Mouse (Mus musculus): ENCODE data around the gene Emilin2. TPM values are rescaled to one million over a fixed set of nuclear protein-coding genes. Genes with fewer than 3 reads are reported as not detected.
"Not testable (repeated sequence)": the region's sequence is repeated elsewhere in the genome, so short reads cannot be mapped to it uniquely, and the experiment has no call there.

The Emilin2 gene
- 1.5 and 2.5 TPM in 2 replicates for polyA plus RNA-seq (2015; fragmentation: Nextera tagmentation; extraction: Ambion mirVana)

DNA sequence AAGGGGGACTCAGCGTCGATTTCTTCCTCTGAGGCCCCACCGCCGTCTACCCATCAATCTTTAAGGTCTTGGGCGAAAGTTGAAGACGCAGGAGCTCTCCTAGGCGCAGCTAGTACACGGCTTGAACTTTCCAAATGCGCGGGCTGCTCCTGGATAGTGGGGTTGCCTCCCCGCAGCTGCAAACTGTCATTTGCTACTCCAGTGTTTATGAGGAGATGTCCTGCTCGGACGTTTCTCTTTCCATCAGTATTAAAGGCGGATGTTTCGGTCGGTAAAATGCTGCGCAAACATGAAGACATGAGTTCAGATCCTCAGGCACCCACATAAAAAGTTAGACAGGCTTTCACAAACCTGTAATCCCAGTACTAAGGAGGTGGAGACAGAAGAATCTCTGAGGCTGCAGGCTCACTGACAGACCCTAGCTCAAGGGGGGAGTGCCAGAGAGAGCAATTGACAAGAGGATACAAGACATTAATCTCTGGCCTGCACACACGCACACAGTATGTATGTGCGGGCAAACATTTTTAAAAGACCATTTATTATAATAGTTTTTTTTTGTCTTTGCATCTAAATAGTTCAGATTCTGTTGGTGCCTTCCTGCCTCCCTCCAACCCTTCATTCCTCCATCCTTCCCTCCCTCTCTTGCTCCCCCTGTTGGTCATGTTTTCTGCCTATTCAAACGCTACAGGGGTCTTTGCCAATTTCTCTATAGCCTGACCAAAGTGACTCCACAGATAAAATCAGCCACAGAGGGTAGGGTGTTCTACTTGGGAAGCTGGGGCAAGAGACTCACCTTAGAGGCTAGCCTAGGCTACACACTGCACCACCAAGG, at the start of gene Emilin2:
Emilin2 (minus strand) TSS at position 639 of the 832 bp plus-strand sequence.
- Histone ChIP-seq H3K9me3 (replicated peaks) (no peaks in the 10 kb centered on the region), H3K27ac (no peak within 1 kb of the TSS), H3K9ac (peak within 1 kb of the TSS; percentile 69), H3K4me3 (peak within 1 kb of the TSS; percentile 71), H3K36me3 (ENCODE audit: poor library complexity, severe bottlenecking) (no peaks in the 10 kb centered on the region), H3K4me2 (peak within 1 kb of the TSS; percentile 100), H3K27me3 (peaks cover 37% of the 10 kb centered on the region), H3K4me1 (peaks cover 26% of the 10 kb centered on the region)
- 8% methylated on average over 20 of the region's 20 CpGs for WGBS
- ATAC-seq: no peak

DNA sequence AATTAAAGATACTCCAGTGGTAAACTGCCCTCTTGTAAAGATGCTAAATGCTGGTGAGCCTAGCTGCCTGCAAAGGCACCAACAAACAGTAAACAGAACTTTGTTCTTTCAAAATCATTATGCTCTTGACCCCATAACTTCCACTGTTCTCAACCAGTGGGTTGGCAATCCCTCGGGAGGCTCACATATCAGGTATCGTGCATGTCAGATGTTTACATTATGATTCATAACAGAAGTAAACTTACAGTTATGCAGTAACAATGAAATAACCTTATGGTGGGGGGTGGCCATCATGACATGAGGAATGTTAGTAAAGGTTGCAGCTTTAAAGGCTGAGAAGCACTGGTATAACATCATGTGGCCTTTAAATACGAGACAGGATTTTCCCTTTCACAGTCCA, 43.7 kb upstream of the Emilin2 start:
- WGBS: 89% methylated on average over 3 of the region's 3 CpGs

DNA sequence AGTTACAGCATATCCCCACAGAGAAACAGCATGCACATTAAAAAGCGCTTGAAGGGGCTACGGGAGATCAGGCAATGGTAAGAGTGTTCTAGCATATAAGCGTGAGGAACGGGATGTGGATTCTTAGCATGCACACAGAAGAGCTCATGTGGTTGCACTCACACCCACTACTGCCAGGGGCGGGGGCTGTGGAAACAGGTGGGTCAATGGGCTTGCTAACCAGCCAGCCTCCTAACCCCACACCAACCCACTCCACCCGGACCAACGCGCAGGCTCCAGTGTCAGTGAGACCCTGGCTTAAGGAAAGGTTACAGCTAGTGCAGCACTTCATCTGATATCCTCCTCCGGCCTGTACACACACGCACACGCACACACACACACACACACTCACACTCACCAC, 42.4 kb upstream of the Emilin2 start:
- H3K36me3 ChIP-seq (ENCODE audit: poor library complexity, severe bottlenecking): peaks cover 70% of the 10 kb centered on the region
- no peaks in the 10 kb centered on the region for H3K27me3 ChIP-seq
- H3K9me3 ChIP-seq (replicated peaks): no peaks in the 10 kb centered on the region
- ATAC-seq: no peak
- 95% methylated on average over 11 of the region's 11 CpGs for WGBS
- H3K27ac ChIP-seq: no peak overlapping the region
- no peak overlapping the region for H3K9ac ChIP-seq
- H3K4me1 ChIP-seq: no peaks in the 10 kb centered on the region
- H3K4me2 ChIP-seq: no peak overlapping the region
- H3K4me3 ChIP-seq: no peak overlapping the region

More for the DNA sequence above, 43.7 kb upstream of the Emilin2 start:
- Histone ChIP-seq H3K4me3 (no peak overlapping the region), H3K9ac (no peak overlapping the region), H3K36me3 (ENCODE audit: poor library complexity, severe bottlenecking) (peaks cover 72% of the 10 kb centered on the region), H3K9me3 (replicated peaks) (no peaks in the 10 kb centered on the region), H3K4me2 (no peak overlapping the region), H3K4me1 (no peaks in the 10 kb centered on the region), H3K27ac (no peak overlapping the region), H3K27me3 (no peaks in the 10 kb centered on the region)
- ATAC-seq: no peak

DNA sequence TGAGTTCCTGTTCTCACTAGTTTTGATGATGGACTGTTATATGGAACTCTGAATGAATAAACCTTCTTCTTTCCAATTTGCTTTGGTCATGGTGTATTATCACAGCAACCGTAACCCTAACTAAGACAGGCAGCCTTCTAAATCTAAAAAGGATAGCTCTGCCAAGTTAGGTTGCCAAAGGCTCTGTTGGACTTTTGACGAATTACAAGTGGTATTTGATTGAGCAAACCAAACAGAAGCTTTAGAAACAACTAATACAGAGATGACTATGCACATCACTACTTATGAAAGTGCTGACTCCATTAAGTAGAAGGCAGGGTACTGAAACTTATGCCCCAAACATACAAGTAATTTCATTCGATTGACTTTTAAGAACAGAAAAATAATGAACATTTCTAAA, 36.4 kb upstream of the Emilin2 start:
- H3K4me1 ChIP-seq: no peaks in the 10 kb centered on the region
- H3K36me3 ChIP-seq (ENCODE audit: poor library complexity, severe bottlenecking): peaks cover 84% of the 10 kb centered on the region
- no peak for ATAC-seq
- H3K27me3 ChIP-seq: no peaks in the 10 kb centered on the region
- H3K27ac ChIP-seq: no peak overlapping the region
- no peak overlapping the region for H3K9ac ChIP-seq
- no peaks in the 10 kb centered on the region for H3K9me3 ChIP-seq (replicated peaks)
- 96% methylated on average over 3 of the region's 3 CpGs for WGBS
- no peak overlapping the region for H3K4me2 ChIP-seq
- no peak overlapping the region for H3K4me3 ChIP-seq

DNA sequence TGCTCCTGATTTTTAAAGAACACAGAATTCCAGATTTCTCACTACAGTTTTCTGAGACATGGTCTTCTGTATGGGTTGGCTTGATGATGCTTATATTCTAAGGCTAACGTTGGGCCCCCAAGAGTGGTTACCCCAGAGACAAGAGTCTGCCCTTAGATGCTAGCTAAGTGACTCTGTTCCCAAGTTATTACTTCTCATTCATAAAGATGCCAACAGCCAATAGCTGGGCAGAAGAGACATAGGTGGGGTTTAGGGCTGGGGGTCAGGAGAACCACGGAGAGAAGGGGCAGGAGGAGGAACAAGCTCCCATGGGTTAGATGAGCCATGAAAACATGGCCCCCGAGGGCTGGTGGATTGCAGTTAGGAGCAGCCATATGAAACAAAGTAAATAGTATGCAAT, 30.2 kb upstream of the Emilin2 start:
- Histone ChIP-seq H3K27me3 (no peaks in the 10 kb centered on the region), H3K4me2 (no peak overlapping the region), H3K36me3 (ENCODE audit: poor library complexity, severe bottlenecking) (peaks cover 49% of the 10 kb centered on the region), H3K9me3 (replicated peaks) (no peaks in the 10 kb centered on the region), H3K27ac (no peak overlapping the region), H3K9ac (no peak overlapping the region), H3K4me3 (no peak overlapping the region), H3K4me1 (no peaks in the 10 kb centered on the region)
- 93% methylated on average over 3 of the region's 3 CpGs for WGBS
- ATAC-seq: no peak

DNA sequence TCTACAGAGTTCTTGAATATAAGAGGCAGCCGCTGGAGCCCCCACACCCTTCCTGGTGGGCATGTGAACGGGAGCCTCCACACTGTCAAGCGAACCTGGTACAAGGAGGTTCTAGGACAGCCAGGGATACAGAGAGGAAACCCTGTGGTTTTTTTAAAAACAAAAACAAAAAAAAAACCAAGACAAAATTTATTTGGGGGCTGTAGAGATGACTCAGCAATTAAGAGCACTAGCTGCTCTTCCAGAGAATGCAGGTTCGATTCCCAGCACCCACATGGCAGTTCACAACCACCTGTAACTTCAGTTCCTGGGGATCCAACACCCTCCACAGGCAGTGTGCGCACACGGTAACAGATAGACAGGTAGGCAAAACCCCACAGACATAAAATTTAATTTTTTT, 26.8 kb upstream of the Emilin2 start:
- Histone ChIP-seq H3K9me3 (replicated peaks) (no peaks in the 10 kb centered on the region), H3K9ac (no peak overlapping the region), H3K4me1 (no peaks in the 10 kb centered on the region), H3K4me3 (no peak overlapping the region), H3K27ac (no peak overlapping the region), H3K27me3 (no peaks in the 10 kb centered on the region), H3K36me3 (ENCODE audit: poor library complexity, severe bottlenecking) (peaks cover 23% of the 10 kb centered on the region), H3K4me2 (no peak overlapping the region)
- no peak for ATAC-seq
- 97% methylated on average over 6 of the region's 6 CpGs for WGBS

DNA sequence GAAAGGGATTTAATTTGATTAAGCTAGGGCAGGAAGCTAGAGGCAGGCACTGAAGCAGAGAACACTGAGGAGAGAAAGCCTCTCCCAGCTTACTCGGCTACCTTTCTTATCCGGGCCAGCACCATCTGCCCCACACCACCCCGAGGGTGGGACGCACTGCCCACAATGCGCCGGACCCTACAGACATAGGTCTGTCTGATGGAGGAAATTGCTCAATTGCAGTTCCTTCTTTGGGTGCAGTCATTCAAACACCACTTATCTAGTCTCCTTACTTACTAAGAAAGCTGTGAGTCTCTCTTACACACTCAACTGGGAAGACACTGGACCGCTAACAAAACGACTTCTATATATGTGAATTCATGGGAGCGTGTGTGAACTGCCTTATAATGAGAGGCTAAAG, 25.8 kb upstream of the Emilin2 start:
- Histone ChIP-seq H3K4me2 (no peak overlapping the region), H3K9ac (no peak overlapping the region), H3K27ac (no peak overlapping the region), H3K4me3 (no peak overlapping the region), H3K4me1 (no peaks in the 10 kb centered on the region), H3K9me3 (replicated peaks) (no peaks in the 10 kb centered on the region), H3K36me3 (ENCODE audit: poor library complexity, severe bottlenecking) (peaks cover 15% of the 10 kb centered on the region), H3K27me3 (no peaks in the 10 kb centered on the region)
- WGBS: 91% methylated on average over 9 of the region's 9 CpGs
- no peak for ATAC-seq

DNA sequence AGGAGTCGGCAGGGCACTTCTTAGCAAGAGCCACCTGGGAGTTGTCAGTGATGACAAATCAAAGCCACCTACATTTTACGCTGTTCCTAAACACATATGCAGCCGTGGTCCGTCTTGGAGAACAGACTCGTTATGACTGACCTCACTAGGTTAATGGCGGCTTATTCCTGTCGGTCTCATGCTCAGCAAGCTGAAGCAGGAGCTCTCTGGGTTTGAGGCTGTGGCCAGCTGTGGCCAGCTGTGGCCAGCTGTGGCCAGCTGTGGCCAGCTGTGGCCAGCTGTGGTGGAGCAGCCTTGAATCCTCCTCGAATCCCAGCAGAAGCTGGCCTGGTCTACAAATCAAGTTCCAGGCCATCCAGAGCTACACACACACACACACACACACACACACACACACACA, 24.6 kb upstream of the Emilin2 start:
- Histone ChIP-seq H3K9ac (no peak overlapping the region), H3K4me2 (no peak overlapping the region), H3K36me3 (ENCODE audit: poor library complexity, severe bottlenecking) (peaks cover 5% of the 10 kb centered on the region; the same call in 1 of the 2 replicates), H3K4me1 (no peaks in the 10 kb centered on the region), H3K4me3 (no peak overlapping the region), H3K27ac (no peak overlapping the region), H3K27me3 (no peaks in the 10 kb centered on the region), H3K9me3 (replicated peaks) (no peaks in the 10 kb centered on the region)
- ATAC-seq: no peak
- WGBS: 83% methylated on average over 8 of the region's 8 CpGs

DNA sequence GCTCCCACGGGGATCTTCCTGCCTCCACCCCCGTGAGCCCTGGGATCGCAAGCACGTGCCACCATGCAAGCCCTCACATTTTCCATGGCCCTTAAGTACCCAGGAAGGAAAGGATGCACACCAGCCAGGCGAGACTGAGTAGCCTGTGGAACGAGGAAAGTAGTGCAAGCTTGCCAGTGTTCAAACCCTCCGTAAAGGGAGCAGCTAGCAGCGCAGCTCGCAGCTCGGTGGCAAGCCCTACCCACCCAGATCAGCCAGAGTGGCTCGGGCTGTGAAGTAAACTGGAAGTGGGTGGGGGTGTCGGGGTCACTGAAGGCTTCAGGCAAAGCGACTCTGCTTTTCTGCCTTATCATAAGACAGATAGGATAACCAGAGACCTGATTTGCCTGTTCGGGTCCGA, 20.5 kb upstream of the Emilin2 start:
- H3K36me3 ChIP-seq (ENCODE audit: poor library complexity, severe bottlenecking): no peaks in the 10 kb centered on the region
- ATAC-seq: no peak
- WGBS: 79% methylated on average over 15 of the region's 15 CpGs
- H3K27me3 ChIP-seq: no peaks in the 10 kb centered on the region
- no peak overlapping the region for H3K27ac ChIP-seq
- H3K9ac ChIP-seq: no peak overlapping the region
- no peak overlapping the region for H3K4me2 ChIP-seq
- H3K9me3 ChIP-seq (replicated peaks): no peaks in the 10 kb centered on the region
- no peak overlapping the region for H3K4me3 ChIP-seq
- no peaks in the 10 kb centered on the region for H3K4me1 ChIP-seq

DNA sequence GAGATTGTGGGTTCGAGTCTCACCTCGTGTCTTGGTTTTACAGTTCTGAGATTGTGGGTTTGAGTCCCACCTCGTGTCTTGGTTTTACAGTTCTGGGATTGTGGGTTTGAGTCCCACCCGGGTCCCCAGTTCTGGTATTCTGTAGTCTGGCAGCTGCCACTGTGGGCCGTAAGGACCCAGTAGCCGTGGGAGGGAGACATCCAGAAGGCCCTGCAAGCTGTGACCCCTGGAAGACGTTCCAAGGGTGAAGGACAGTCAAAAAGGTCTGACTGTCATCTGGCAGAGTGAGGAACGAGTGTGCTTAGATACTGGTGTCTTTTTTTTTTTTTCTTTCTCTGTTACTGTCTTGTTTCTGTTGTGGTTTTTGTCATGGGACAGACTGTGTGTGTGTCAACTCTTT, 9.0 kb upstream of the Emilin2 start:
- not testable (repeated sequence) for H3K27ac ChIP-seq; H3K9ac ChIP-seq; H3K9me3 ChIP-seq (replicated peaks); H3K27me3 ChIP-seq; H3K4me1 ChIP-seq; H3K4me3 ChIP-seq; H3K36me3 ChIP-seq (ENCODE audit: poor library complexity, severe bottlenecking); H3K4me2 ChIP-seq; ATAC-seq
- WGBS: 86% methylated on average over 8 of the region's 8 CpGs

DNA sequence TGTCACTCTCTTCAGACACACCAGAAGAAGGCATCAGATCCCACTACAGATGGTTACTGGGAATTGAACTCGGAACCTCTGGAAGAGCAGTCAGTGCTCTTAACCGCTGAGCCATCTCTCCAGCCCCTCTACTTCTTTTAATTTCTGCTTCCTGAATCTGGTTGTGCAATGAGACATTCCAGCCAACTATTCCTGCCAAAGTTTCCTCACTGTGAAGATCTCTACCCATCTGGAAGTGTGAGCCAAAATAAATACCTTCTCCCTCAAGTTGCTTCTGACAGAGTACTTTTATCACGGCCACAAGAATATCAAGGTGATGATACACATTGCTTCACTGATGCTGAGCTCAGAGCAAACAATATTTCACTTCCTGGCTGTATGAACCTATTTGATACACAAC, 7.6 kb upstream of the Emilin2 start:
- no peaks in the 10 kb centered on the region for H3K9me3 ChIP-seq (replicated peaks)
- H3K36me3 ChIP-seq (ENCODE audit: poor library complexity, severe bottlenecking): no peaks in the 10 kb centered on the region
- H3K4me1 ChIP-seq: no peaks in the 10 kb centered on the region
- H3K4me3 ChIP-seq: no peak overlapping the region
- H3K9ac ChIP-seq: no peak overlapping the region
- H3K4me2 ChIP-seq: no peak overlapping the region
- 96% methylated on average over 3 of the region's 3 CpGs for WGBS
- no peak for ATAC-seq
- H3K27ac ChIP-seq: no peak overlapping the region
- no peaks in the 10 kb centered on the region for H3K27me3 ChIP-seq

DNA sequence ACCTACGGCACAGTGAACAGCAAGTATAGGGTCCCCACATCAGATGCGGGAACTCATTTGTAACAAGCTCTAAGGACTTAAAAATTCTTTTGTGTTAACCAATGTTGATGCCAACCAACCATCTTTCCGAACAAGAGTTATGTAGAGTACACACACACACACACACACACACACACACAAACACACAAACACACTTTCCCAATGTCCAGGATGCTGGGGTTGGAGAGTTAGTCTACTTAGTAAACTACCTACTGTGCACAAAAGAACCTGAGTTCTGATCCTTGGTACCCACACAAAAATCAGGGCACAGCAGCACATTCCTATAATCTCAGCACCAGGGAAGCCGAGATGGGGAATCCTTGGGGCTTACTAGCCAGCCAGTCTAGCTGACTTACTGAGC, 5.8 kb upstream of the Emilin2 start:
- WGBS: 92% methylated on average over 4 of the region's 4 CpGs
- Histone ChIP-seq H3K4me1 (no peaks in the 10 kb centered on the region), H3K4me3 (no peak overlapping the region), H3K9me3 (replicated peaks) (no peaks in the 10 kb centered on the region), H3K4me2 (no peak overlapping the region), H3K27ac (no peak overlapping the region), H3K36me3 (ENCODE audit: poor library complexity, severe bottlenecking) (no peaks in the 10 kb centered on the region), H3K9ac (no peak overlapping the region), H3K27me3 (0 out of 2 replicates have a peak, but pooled peaks cover 3% of the 10 kb centered on the region)
- no peak for ATAC-seq

DNA sequence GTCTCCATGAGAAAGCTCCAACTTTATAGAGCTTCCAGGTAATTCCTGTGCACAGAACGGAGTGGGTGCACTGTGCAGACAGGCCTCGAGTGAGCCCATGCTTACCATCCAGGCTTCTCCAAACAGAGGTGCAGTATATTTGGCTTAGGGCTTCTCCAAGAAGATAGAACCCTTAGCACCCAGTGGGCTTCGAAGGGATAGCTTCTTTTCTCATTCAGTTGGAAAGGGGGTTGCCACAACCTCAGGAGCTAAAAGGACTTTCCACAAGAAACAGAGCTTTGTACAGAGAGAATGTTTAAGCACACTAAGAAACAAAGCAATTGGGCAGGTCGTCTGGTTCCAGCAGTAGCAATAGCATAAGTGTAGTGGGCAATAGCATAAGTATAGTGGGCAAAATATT, 2.5 kb upstream of the Emilin2 start:
- no peak overlapping the region for H3K4me2 ChIP-seq
- 79% methylated on average over 4 of the region's 4 CpGs for WGBS
- H3K9ac ChIP-seq: no peak overlapping the region
- no peak overlapping the region for H3K4me3 ChIP-seq
- no peaks in the 10 kb centered on the region for H3K9me3 ChIP-seq (replicated peaks)
- H3K27me3 ChIP-seq: peaks cover 32% of the 10 kb centered on the region
- H3K4me1 ChIP-seq: peaks cover 23% of the 10 kb centered on the region
- H3K27ac ChIP-seq: no peak overlapping the region
- no peaks in the 10 kb centered on the region for H3K36me3 ChIP-seq (ENCODE audit: poor library complexity, severe bottlenecking)
- ATAC-seq: no peak
